Mouse (Mus musculus) right cerebral cortex, postnatal 10 days (tissue): ENCODE measurements around the gene Got1.
A peak's percentile ranks its signal among the peaks of the same experiment; 100 is the strongest.

Experiments used
- DNase-seq, 2 experiments: peaks; one replicate each; pipeline ENCODE4 v3.0.0; 2021; ENCODE audit warnings: low spot score in 2 of 2

The Got1 gene

GRCm38 (mm10) chr19:43524187-43525103, at the start of gene Got1:
Got1 (minus strand) TSS chr19:43524605.
- peak; percentile 98 to 99 for DNase-seq

GRCm38 (mm10) chr19:43570831-43571790, 46.7 kb upstream of the Got1 start:
- DNase-seq = peak; percentile 66 to 83

- DNase-seq = no peak
These were observed 44.7 kb upstream of the Got1 start for GRCm38 (mm10) chr19:43569133-43569532.

GRCm38 (mm10) chr19:43568298-43568697, 43.9 kb upstream of the Got1 start:
- DNase-seq = no peak

GRCm38 (mm10) chr19:43563166-43563565, 38.8 kb upstream of the Got1 start:
- DNase-seq = no peak

GRCm38 (mm10) chr19:43561841-43562240, 37.4 kb upstream of the Got1 start:
- DNase-seq = no peak

- DNase-seq = no peak
These were observed 35.8 kb upstream of the Got1 start for GRCm38 (mm10) chr19:43560244-43560643.

- no peak for DNase-seq
These were observed 27.1 kb upstream of the Got1 start for GRCm38 (mm10) chr19:43551493-43551890.

- no peak for DNase-seq
These were observed 26.5 kb upstream of the Got1 start for GRCm38 (mm10) chr19:43550706-43551492.

- peak; percentile 35 to 44 for DNase-seq
These were observed 23.7 kb upstream of the Got1 start for GRCm38 (mm10) chr19:43548060-43548459.

GRCm38 (mm10) chr19:43546337-43547117, 22.1 kb upstream of the Got1 start:
- no peak for DNase-seq

GRCm38 (mm10) chr19:43535372-43535771, 11.0 kb upstream of the Got1 start:
- no peak for DNase-seq

GRCm38 (mm10) chr19:43530921-43531320, 6.5 kb upstream of the Got1 start:
- DNase-seq = no peak

GRCm38 (mm10) chr19:43530197-43530770, 5.9 kb upstream of the Got1 start:
- DNase-seq = peak; percentile 81 to 86

GRCm38 (mm10) chr19:43528056-43528587, 3.7 kb upstream of the Got1 start:
- no peak for DNase-seq

GRCm38 (mm10) chr19:43527131-43527530, 2.7 kb upstream of the Got1 start:
- no peak for DNase-seq

- DNase-seq = no peak
These were observed 1.6 kb upstream of the Got1 start for GRCm38 (mm10) chr19:43526025-43526424.

- DNase-seq = no peak
These were observed 1.2 kb upstream of the Got1 start for GRCm38 (mm10) chr19:43525566-43525965.

- peak; percentile 69 for DNase-seq
These were observed 688 bp upstream of the Got1 start for GRCm38 (mm10) chr19:43525104-43525482.

GRCm38 (mm10) chr19:43523551-43523950, 854 bp downstream of the Got1 start:
- DNase-seq = peak; percentile 61 to 81
